Mouse (Mus musculus) cerebellum, adult 2 months (tissue): Measurements from ENCODE around the gene Tgfbr3. TPM values are rescaled to one million over a fixed set of nuclear protein-coding genes. Genes with fewer than 3 reads are reported as not detected.

Experiments
- DNase-seq, 2 experiments: peaks; one replicate each; pipeline ENCODE4 v3.0.0; 2021
- H3K27ac ChIP-seq: fragments of 200-500 bp; 2 replicates; pipeline ENCODE4 v1.5.1; 2012; ENCODE audit warnings: low read length, control low read depth, inconsistent platforms; ENCODE audit not compliant: insufficient read depth
- H3K27me3 ChIP-seq: fragments of 200-500 bp; 2 replicates; pipeline ENCODE4 v1.6.1; 2012; ENCODE audit warnings: inconsistent platforms, mild to moderate bottlenecking, low read length, moderate library complexity; ENCODE audit not compliant: control insufficient read depth, insufficient read depth
- H3K4me1 ChIP-seq: fragments of 200-500 bp; 2 replicates; pipeline ENCODE4 v1.6.1; 2011; ENCODE audit warnings: low read length; ENCODE audit not compliant: control insufficient read depth, insufficient read depth
- H3K4me3 ChIP-seq: fragments of 200-500 bp; replicated peaks from 2 replicates; pipeline ENCODE3; 2011; ENCODE audit warnings: mild to moderate bottlenecking, low read depth, low read length, control low read depth; ENCODE audit not compliant: insufficient read depth
- CTCF ChIP-seq: fragments of 200-500 bp; IDR thresholded peaks from 2 replicates; pipeline ENCODE4 v1.5.1; 2011; ENCODE audit warnings: low read depth, mild to moderate bottlenecking, control low read depth, low read length, moderate library complexity, borderline replicate concordance; ENCODE audit not compliant: insufficient read depth
- POLR2A ChIP-seq: fragments of 200-500 bp; IDR thresholded peaks from 2 replicates; pipeline ENCODE4 v1.6.1; 2011; ENCODE audit warnings: low read length, control low read depth, borderline replicate concordance; ENCODE audit not compliant: insufficient read depth
- WGBS: fragments of 180-500 bp; shearing (Covaris S2); methylation state at CpG from one replicate; pipeline ENCODE4 v1.1.7; 2018; 5-methylcytosine and 5-hydroxymethylcytosine counted together
- polyA plus RNA-seq: library from polyadenylated mRNA; depleted of rRNA; stranded (reverse); fragments of >200 nt; gene quantifications from 2 replicates; pipeline ENCODE4 v1.2.3, GENCODE M21; 2012

The Tgfbr3 gene
- polyA plus RNA-seq, 1 experiment: 11.5 TPM

DNA sequence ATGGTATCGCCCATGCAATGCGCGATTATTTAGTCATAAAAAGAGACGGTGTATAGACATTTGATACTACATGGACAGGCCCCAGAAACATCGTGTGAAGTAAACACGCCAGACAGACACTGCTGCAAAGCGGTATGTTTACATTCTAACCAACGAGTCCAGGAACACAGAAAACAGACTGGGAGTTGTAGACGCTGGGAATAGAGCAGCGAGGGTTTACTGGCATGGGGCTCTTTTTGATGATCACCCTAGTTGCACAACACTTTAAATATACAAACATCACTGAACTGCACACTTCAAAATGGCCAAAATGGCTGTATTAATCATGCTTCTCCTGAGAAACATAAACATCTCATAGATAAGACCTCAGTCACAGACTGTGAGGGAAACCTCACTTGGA, 100.9 kb downstream of the Tgfbr3 start:
- no peak for DNase-seq
- TF ChIP-seq POLR2A: no peak
- TF ChIP-seq CTCF: no peak
- H3K27ac ChIP-seq: no peak overlapping the region
- no peaks in the 10 kb centered on the region for H3K27me3 ChIP-seq
- WGBS: 90% methylated on average over 10 of the region's 10 CpGs
- no peaks in the 10 kb centered on the region for H3K4me1 ChIP-seq
- H3K4me3 ChIP-seq: no peak overlapping the region

DNA sequence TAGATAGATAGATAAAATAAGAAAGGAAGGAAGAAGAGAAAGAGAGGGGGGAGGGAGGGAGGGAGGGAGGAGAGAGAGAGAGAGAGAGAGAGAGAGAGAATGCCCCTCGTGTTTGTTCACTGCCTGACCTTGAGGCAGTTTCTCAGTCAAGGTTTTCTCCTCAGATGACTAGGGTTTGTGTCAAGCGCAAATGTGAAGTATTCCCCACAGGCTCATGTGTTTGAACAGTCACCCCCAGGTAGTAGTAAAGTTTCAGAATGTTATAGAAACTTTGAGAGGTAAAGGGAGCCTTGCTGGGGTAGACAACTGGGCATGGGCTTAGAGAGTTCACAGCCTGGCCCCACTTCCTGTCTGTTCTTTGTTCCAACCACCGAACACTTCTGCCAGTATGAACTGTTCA, 103.2 kb downstream of the Tgfbr3 start:
- no peak for TF ChIP-seq POLR2A
- no peak for TF ChIP-seq CTCF
- no peaks in the 10 kb centered on the region for H3K4me1 ChIP-seq
- no peak for DNase-seq
- WGBS: 90% methylated on average over 3 of the region's 3 CpGs
- no peak overlapping the region for H3K4me3 ChIP-seq
- H3K27ac ChIP-seq: no peak overlapping the region
- H3K27me3 ChIP-seq: no peaks in the 10 kb centered on the region

GRCm38 (mm10) chr5:107184158-107184883, 105.1 kb downstream of the Tgfbr3 start:
- Histone ChIP-seq H3K27ac (no peak overlapping the region), H3K4me1 (no peaks in the 10 kb centered on the region), H3K4me3 (no peak overlapping the region), H3K27me3 (no peaks in the 10 kb centered on the region)
- no peak for DNase-seq
- WGBS: 87% methylated on average over 8 of the region's 8 CpGs
- no peak for TF ChIP-seq POLR2A
- no peak for TF ChIP-seq CTCF

GRCm38 (mm10) chr5:107183537-107183936, 105.9 kb downstream of the Tgfbr3 start:
- H3K4me1 ChIP-seq: no peaks in the 10 kb centered on the region
- WGBS: 89% methylated on average over 6 of the region's 6 CpGs
- no peak for TF ChIP-seq POLR2A
- TF ChIP-seq CTCF: no peak

GRCm38 (mm10) chr5:107182721-107183120, 106.7 kb downstream of the Tgfbr3 start:
- Histone ChIP-seq H3K27ac (no peak overlapping the region), H3K27me3 (no peaks in the 10 kb centered on the region), H3K4me3 (no peak overlapping the region), H3K4me1 (no peaks in the 10 kb centered on the region)
- TF ChIP-seq CTCF (no peak), POLR2A (no peak)
- WGBS: 97% methylated on average over 7 of the region's 7 CpGs
- DNase-seq: no peak

More at GRCm38 (mm10) chr5:107183537-107183936, 105.9 kb downstream of the Tgfbr3 start:
- no peak overlapping the region for H3K27ac ChIP-seq
- H3K4me3 ChIP-seq: no peak overlapping the region
- no peaks in the 10 kb centered on the region for H3K27me3 ChIP-seq
- no peak for DNase-seq

DNA sequence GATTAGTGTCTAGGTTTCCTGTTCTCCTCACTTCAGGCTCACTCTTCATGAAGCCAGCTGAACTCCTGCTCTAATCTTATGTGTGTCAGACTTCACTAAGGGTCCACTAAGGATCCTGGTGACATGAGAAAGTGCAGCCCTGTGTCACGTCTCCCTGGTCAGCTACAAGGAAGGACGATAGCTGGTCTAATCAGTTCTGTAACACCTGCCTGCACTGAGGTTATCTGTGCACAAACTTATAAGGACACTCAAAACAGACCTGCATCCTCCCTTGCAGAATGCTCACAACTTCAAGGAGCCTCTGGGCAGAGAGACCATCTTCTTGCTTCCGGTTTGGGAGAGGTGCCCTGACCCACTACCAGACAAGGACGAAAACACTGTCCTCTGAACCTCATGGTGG, 107.6 kb downstream of the Tgfbr3 start:
- 93% methylated on average over 4 of the region's 4 CpGs for WGBS
- peaks cover 4% of the 10 kb centered on the region for H3K4me1 ChIP-seq
- DNase-seq: no peak
- no peak for TF ChIP-seq CTCF
- TF ChIP-seq POLR2A: no peak
- no peak overlapping the region for H3K4me3 ChIP-seq
- H3K27me3 ChIP-seq: no peaks in the 10 kb centered on the region
- H3K27ac ChIP-seq: no peak overlapping the region

- Histone ChIP-seq H3K27ac (no peak overlapping the region), H3K27me3 (no peaks in the 10 kb centered on the region), H3K4me3 (no peak overlapping the region), H3K4me1 (peaks cover 7% of the 10 kb centered on the region)
- DNase-seq: no peak
- 93% methylated on average over 5 of the region's 5 CpGs for WGBS
- TF ChIP-seq CTCF: no peak
- TF ChIP-seq POLR2A: no peak
These were observed 110.2 kb downstream of the Tgfbr3 start for GRCm38 (mm10) chr5:107179194-107179593.

- no peak overlapping the region for H3K4me3 ChIP-seq
- WGBS: 65% methylated on average over 6 of the region's 6 CpGs
- no peak for DNase-seq
- peaks cover 7% of the 10 kb centered on the region for H3K4me1 ChIP-seq
- TF ChIP-seq POLR2A (no peak), CTCF (no peak)
- H3K27me3 ChIP-seq: no peaks in the 10 kb centered on the region
- H3K27ac ChIP-seq: no peak overlapping the region
These were observed 111.6 kb downstream of the Tgfbr3 start for GRCm38 (mm10) chr5:107177791-107178190.
